Mouse (Mus musculus) liver, adult (tissue): ENCODE data around the gene Ttc12.

Source experiments
- GATA4 ChIP-seq: IDR thresholded peaks from 2 replicates; pipeline ENCODE4 v1.6.1; 2014; ENCODE audit warnings: mild to moderate bottlenecking, low read length; ENCODE audit not compliant: insufficient replicate concordance

Ttc12 gene

GRCm38 (mm10) chr9:49507829-49508585 is 22.0 kb upstream of the Ttc12 start:
- no peak for TF ChIP-seq GATA4

DNA sequence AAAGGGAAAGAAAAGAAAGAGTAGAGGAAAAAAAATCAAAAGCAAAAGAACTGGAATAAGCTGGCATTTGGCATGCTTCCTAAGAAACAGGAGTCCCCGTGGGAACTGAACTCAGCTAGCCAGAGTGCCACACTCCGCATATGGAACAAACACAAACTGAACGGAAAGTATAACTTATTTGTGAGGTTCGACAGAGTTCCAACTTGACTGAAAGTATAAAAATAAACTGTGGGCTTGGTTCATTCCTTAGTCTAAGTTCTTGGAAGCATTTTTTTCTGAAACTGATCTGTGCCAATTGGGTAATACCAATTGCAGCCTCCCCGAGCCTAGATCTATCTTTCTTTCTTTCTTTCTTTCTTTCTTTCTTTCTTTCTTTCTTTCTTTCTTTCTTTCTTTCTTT is 18.6 kb upstream of the Ttc12 start:
- TF ChIP-seq GATA4: no peak

GRCm38 (mm10) chr9:49502245-49502644 is 16.2 kb upstream of the Ttc12 start:
- no peak for TF ChIP-seq GATA4

DNA sequence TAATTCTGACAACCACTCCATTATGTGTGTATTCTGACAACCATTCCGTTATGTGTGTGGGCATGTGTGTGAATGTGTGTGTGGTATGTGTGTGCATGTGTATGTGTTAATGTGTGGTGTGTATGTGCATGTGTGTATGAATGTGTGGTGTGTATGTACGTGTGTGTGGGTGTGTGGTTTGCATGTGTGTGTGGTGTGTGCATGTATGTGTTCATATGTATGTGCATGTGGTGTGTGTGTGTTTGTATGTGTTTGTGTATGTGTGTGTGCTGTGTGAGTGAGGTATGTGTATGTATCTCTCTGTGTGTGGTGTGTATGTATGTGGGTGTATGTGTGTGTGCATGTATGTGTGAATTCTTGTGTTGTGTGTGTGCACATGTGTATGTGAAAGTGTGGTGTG is 13.9 kb upstream of the Ttc12 start:
- no peak for TF ChIP-seq GATA4

GRCm38 (mm10) chr9:49493979-49494649 is 8.1 kb upstream of the Ttc12 start:
- TF ChIP-seq GATA4: no peak

DNA sequence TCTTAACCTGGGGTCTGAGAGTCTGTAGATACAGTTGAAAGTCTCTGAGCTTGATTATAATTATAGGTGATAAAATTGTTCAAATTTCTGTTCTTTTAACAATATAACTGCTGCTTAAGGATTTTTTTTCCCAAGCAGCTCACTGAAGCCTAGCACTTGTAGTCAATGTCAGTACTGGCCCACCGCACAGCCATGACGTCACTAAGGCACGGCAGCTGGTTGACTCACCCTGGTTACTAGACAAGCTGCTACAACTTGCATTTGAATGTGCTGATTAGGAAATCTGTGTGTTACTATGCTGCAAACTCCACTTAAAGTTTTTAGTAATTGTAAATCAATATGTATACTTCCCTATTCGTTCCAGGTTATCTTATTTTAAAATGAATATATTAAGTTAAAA is 4.6 kb upstream of the Ttc12 start:
- TF ChIP-seq GATA4: no peak

DNA sequence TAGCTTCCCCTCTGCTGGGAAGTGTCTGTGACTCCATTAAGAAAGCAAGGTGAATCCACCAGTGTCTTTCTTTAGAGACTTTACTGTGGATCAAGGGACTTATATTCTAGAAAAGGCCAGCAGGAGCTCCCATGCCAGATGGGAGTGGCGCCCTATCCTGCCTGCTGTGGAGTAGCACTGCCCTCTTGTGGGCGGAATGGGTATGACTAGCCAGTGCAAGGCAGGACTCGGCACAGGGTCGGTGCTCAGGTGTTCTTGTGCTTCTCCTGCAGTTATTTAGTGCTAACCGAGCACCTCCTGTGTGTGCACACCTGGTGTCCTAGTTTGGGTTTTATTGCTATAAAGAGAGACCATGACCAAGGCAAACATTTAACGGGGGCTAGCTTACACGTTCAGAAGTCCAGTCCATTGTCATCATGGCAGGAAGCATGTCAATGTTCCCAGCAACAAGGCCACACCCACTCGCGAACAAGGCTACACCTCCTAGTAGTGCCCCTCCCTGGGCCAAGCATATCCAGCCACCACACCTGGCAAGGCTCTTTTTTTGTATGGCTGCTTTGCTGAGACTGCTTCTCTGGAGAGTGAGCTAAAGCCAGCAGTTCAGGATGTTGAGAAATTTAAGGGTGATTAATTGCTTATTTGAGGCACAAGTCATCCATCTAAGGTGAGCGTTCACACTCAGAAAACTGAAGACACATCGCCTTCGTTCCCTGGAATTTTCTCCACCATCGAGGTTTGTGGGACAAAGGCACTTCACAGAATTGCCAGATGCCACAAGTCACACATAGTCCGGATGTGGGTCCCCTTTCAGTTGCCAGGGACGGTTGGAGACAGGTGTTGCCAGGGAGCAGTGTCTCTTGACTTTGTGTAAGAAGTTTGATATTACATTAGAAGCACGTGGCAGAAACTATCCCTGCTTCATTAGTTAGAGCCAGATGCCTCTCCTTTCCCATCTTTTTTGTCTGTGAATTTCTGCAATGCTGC is 3.2 kb upstream of the Ttc12 start:
- no peak for TF ChIP-seq GATA4

GRCm38 (mm10) chr9:49488258-49488657 is 2.2 kb upstream of the Ttc12 start:
- no peak for TF ChIP-seq GATA4

DNA sequence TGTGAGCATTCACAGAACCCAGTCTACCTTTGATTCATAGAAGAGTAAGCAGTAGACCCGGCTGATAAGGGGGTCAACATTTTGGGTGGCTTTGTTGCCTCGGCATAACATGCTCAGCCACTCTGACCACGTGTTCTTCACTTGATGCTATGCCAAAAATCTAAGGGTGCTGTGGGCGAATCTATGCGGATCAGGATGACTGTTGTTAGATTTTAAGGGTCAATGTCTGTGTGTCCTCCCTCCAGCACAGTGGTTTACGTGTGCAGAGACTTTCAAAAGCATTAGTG is 1.6 kb upstream of the Ttc12 start:
- TF ChIP-seq GATA4: no peak

DNA sequence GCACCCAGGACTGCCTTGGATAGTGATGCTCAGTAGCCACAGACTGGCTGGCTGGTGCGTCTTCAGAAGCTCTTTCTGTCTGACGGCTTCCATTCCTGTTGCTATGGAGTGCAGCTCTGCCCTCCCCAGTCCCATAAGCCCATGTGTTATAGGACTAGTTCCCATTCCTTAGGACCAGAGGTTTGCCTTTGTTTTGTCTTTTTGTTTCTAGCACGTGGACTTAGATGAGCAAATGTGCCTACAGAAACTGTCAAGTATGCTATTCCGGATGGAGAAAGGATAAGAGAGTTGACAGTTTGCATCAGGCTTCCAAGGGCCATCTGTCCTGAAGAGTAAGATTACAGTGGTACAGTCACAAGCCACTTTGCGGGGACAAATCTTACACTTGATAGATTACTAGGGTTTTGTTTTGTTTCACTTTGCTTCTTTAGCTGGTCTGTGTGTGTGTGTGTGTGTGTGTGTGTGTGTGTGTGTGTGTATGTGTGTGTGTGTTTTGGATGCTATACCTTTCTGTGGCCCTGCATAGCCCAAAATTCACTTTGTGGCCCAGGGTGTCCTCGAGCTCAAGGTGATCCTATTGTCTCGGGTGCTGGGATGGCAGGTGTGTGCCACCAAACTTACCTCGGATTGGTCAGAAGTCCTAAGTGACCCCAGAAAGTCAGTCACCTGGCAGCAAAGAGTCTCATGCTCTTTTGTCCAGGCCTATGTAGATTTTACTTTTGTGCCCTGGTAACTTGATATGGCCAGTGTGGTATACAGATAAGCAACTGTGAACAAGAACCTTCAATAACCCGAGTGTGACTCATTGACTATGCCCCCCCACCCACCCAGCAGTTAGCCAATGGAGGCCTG is 1.0 kb upstream of the Ttc12 start:
- TF ChIP-seq GATA4: no peak

DNA sequence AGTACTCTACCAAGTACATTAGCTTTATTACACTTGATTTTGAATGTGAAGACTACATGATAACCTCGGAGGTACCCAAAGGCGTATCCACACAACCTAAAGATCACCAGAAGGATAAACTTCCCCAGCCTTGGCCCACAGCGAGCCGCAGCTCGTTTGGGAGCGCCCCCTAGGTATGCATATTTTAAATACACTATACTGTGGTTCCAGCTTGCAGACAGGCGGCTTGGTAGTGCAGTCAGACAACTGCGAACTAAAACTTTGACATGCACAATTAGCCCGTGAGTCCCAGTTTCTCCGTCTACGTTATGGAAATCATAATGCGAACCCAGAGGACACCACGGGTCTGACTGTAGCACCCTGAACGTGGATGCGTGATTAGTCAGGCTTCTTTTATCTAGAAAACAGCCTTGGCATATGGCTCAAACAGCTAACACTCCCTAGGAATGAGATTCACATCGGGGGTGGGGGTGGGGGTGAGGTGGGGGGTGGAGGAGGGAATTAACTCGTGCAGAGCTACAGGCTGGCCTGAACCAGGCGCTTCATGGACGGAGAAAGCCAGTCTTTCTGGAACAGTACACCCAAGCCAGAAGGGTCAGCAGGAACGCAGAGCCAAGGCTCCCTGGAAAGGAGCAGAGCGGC is 654 bp downstream of the Ttc12 start:
- no peak for TF ChIP-seq GATA4

- TF ChIP-seq GATA4: no peak
These were observed 2.7 kb downstream of the Ttc12 start for GRCm38 (mm10) chr9:49483316-49483715.

DNA sequence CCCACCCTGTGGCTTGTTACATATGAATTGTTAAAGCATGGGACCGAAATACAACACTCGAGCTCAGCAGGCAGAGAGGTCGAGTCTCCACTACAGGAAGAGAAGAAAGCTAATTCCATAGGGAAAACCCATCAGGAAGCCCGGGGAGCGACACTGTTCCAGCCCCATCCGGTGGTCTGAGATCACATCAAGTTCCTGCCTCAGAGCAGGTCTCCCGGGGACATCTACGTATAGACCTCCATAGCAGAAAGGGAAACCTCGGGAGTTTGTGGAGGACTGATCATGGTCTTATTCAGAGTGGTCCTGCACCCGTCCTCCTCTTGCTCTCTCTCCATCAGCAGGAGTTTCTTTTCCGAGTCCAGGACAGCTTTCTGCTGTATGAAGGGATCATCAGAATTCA is 13.9 kb downstream of the Ttc12 start:
- no peak for TF ChIP-seq GATA4

- TF ChIP-seq GATA4: no peak
These were observed 15.1 kb downstream of the Ttc12 start for GRCm38 (mm10) chr9:49470946-49471345.
